Mouse (Mus musculus) stomach, postnatal 0 days (tissue): ENCODE measurements around the gene Mmachc.

Source experiments
- CTCF ChIP-seq: IDR thresholded peaks from 2 replicates; pipeline ENCODE4 v1.5.1; 2016; ENCODE audit warnings: antibody characterized with exemption, low read depth, mild to moderate bottlenecking, moderate library complexity
- EP300 ChIP-seq: optimal IDR thresholded peaks from 2 replicates; pipeline ENCODE3; 2016; ENCODE audit warnings: antibody characterized with exemption

GRCm38 (mm10) chr4:116684665-116685064, 23.5 kb downstream of the Mmachc start:
- TF ChIP-seq CTCF (no peak), EP300 (no peak)
